Mouse (Mus musculus) MEL (cell line): Measurements from ENCODE around the gene Cryga.

Source experiments
- CHD2 ChIP-seq: IDR thresholded peaks from 2 replicates; pipeline ENCODE4 v1.6.1; 2011; ENCODE audit warnings: low read length, improper control_type of control experiment
- CTCF ChIP-seq, 3 experiments: IDR thresholded peaks in 2 of 3; conservative IDR thresholded peaks in 1 of 3; 2 replicates each; pipeline ENCODE4 v1.5.1; 2011 to 2012; ENCODE audit warnings: low read length in 3 of 3, low read depth in 2 of 3, mild to moderate bottlenecking in 2 of 3, improper control_type of control experiment in 1 of 3, inconsistent platforms in 1 of 3, mixed read lengths in 1 of 3, moderate library complexity in 1 of 3; ENCODE audit not compliant: control insufficient read depth in 1 of 3, insufficient read depth in 1 of 3, poor library complexity in 1 of 3, severe bottlenecking in 1 of 3
- ELF1 ChIP-seq: IDR thresholded peaks from 2 replicates; pipeline ENCODE4 v1.6.1; 2014; ENCODE audit warnings: low read depth, mild to moderate bottlenecking, inconsistent platforms, low read length, improper control_type of control experiment, moderate library complexity
- ETS1 ChIP-seq: IDR thresholded peaks from 2 replicates; pipeline ENCODE4 v1.6.1; 2012; ENCODE audit warnings: low read depth, mild to moderate bottlenecking, inconsistent platforms, low read length, improper control_type of control experiment, moderate library complexity
- GATA1 ChIP-seq: IDR thresholded peaks from 2 replicates; pipeline ENCODE4 v1.6.1; 2011; ENCODE audit warnings: low read depth, low read length, improper control_type of control experiment
- JUND ChIP-seq: IDR thresholded peaks from 2 replicates; pipeline ENCODE4 v1.6.1; 2011; ENCODE audit warnings: low read depth, mild to moderate bottlenecking, improper control_type of control experiment, low read length
- MAX ChIP-seq: IDR thresholded peaks from 2 replicates; pipeline ENCODE4 v1.6.1; 2011; ENCODE audit warnings: low read length, improper control_type of control experiment
- MYB ChIP-seq: IDR thresholded peaks from 2 replicates; pipeline ENCODE4 v1.6.1; 2011; ENCODE audit warnings: mild to moderate bottlenecking, low read depth, low read length, improper control_type of control experiment
- POLR2A ChIP-seq, 2 experiments: IDR thresholded peaks; 2 replicates each; pipeline ENCODE4 v1.6.1; 2011 to 2012; ENCODE audit warnings: low read length in 2 of 2, mild to moderate bottlenecking in 2 of 2, control low read depth in 1 of 2, improper control_type of control experiment in 1 of 2, low read depth in 1 of 2, moderate library complexity in 1 of 2; ENCODE audit not compliant: control insufficient read depth in 1 of 2, insufficient read depth in 1 of 2, poor library complexity in 1 of 2
- RAD21 ChIP-seq: IDR thresholded peaks from 2 replicates; pipeline ENCODE4 v1.6.1; 2011; ENCODE audit warnings: mild to moderate bottlenecking, low read depth, low read length, improper control_type of control experiment
- TBP ChIP-seq: IDR thresholded peaks from 2 replicates; pipeline ENCODE4 v1.8.0; 2011; ENCODE audit warnings: low read depth, low read length, improper control_type of control experiment
- UBTF ChIP-seq: IDR thresholded peaks from 2 replicates; pipeline ENCODE4 v1.6.1; 2012; ENCODE audit warnings: low read depth, mild to moderate bottlenecking, inconsistent platforms, low read length, improper control_type of control experiment, moderate library complexity, borderline replicate concordance; ENCODE audit not compliant: insufficient read depth
- USF1 ChIP-seq: IDR thresholded peaks from 2 replicates; pipeline ENCODE4 v1.6.1; 2014; ENCODE audit warnings: low read depth, mild to moderate bottlenecking, inconsistent platforms, low read length, improper control_type of control experiment, moderate library complexity
- ZMIZ1 ChIP-seq: IDR thresholded peaks from 2 replicates; pipeline ENCODE4 v1.6.1; 2012; ENCODE audit warnings: low read depth, mild to moderate bottlenecking, inconsistent platforms, low read length, improper control_type of control experiment, moderate library complexity

DNA sequence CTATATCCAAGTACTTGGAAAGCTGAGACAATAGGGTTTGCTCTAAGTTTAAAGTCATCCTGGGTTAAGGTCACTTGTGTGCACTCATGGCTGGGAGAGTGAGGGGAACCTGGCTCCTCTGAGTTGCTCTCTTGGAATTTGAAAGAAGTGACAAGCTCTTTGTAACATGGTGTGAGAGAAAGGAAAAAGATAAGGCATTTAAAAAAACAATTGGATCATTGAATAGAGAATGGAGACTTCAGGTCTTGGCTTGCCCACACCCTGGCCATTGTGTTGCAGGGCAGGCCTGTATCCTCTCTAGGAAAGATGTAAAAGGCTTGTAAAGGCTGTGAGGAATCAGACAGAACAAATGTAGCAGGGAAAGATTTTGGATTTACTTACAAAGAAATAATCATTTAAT is 35.3 kb downstream of the Cryga start:
- TF ChIP-seq TBP (no peak), GATA1 (no peak), CTCF (IDR thresholded peaks at IDR 0.05 in 2 of 3, conservative IDR thresholded peaks at IDR 0.05 in 1 of 3; ENCODE audit: control insufficient read depth in 1 of 3, insufficient read depth in 1 of 3, low read depth in 2 of 3, low read length in 3 of 3, poor library complexity in 1 of 3, severe bottlenecking in 1 of 3) (no peak), JUND (no peak), MAX (no peak), POLR2A (IDR thresholded peaks at IDR 0.05; ENCODE audit: control insufficient read depth in 1 of 2, insufficient read depth in 1 of 2, low read depth in 1 of 2, low read length in 2 of 2, poor library complexity in 1 of 2) (no peak), CHD2 (no peak), ZMIZ1 (no peak), ETS1 (no peak), RAD21 (no peak), ELF1 (no peak), UBTF (no peak), USF1 (no peak), MYB (no peak)
